Mouse (Mus musculus) neural tube, embryonic 15.5 days (tissue): ENCODE measurements at regions not wholly inside any gene's neighbourhood (a gene's known extent, or its start where the extent isn't known, plus 50 kb on each side); places are given as distances from the start of the nearest gene placed in this dataset.

Experiments used
- ATAC-seq: fragments of 200-750 bp; cut with Nextera tagmentation; 2 replicates; pipeline ENCODE4 v1.8.0; 2017; ENCODE audit warnings: mild to moderate bottlenecking, moderate TSS enrichment, moderate library complexity; ENCODE audit not compliant: low FRiP score
- H3K27ac ChIP-seq: fragments of 300-500 bp; sonication (generic); replicated peaks from 2 replicates; pipeline ENCODE4 v1.5.1; 2015; ENCODE audit warnings: mild to moderate bottlenecking, inconsistent platforms
- H3K27me3 ChIP-seq: fragments of 300-500 bp; sonication (generic); replicated peaks from 2 replicates; pipeline ENCODE4 v1.6.1; 2015; ENCODE audit warnings: inconsistent platforms
- H3K36me3 ChIP-seq: fragments of 300-500 bp; sonication (generic); 2 replicates; pipeline ENCODE4 v1.6.1; 2015; ENCODE audit warnings: inconsistent platforms
- H3K4me1 ChIP-seq: fragments of 300-500 bp; sonication (generic); 2 replicates; pipeline ENCODE4 v1.6.1; 2015; ENCODE audit warnings: inconsistent platforms
- H3K4me2 ChIP-seq: fragments of 300-500 bp; sonication (generic); 2 replicates; pipeline ENCODE4 v1.6.1; 2015; ENCODE audit warnings: inconsistent platforms, mild to moderate bottlenecking, moderate library complexity
- H3K4me3 ChIP-seq: fragments of 300-500 bp; sonication (generic); replicated peaks from 2 replicates; pipeline ENCODE4 v1.5.1; 2015; ENCODE audit warnings: mild to moderate bottlenecking, inconsistent platforms
- H3K9ac ChIP-seq: fragments of 300-500 bp; sonication (generic); replicated peaks from 2 replicates; pipeline ENCODE4 v1.6.1; 2015; ENCODE audit warnings: mild to moderate bottlenecking, inconsistent platforms
- H3K9me3 ChIP-seq: fragments of 300-500 bp; sonication (generic); replicated peaks from 2 replicates; pipeline ENCODE4 v1.6.1; 2016; ENCODE audit warnings: inconsistent platforms
- WGBS: fragments of 180-500 bp; shearing (Covaris S2); methylation state at CpG from one replicate; pipeline ENCODE4 v1.1.7; 2015; ENCODE audit warnings: mixed read lengths; 5-methylcytosine and 5-hydroxymethylcytosine counted together

DNA sequence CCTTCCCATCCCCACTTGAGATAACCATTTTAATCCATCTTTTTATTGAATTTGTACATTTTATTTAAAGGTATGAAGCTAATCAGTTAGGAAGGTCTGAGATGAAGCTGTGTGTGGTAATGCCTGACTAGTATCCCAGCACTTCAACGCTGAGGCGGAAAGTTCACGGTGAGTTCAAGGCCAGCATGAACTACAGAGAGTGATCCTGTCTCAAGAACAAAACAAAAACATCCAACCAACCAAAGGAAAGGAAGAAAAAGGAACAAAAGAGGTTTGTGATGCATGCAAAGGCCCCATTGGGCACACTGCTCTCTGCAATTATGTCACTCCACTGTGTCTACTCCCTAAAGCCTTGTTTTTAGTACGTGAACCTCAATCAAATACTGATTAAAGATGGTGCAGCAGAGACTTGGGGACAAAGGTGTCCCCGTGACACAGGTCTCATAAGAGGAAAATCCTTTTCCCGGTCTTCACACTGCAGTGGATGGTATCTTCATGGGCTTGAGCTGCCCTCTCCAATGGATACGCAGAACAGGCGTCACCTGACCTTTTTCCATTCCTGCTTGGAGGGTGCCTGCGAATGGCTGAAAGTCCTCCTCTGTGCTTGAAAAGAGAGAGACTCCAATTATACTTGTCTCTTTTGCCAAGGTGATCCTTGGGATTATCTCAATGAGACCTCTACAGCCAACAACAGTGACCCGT lies 108.2 kb downstream of the Gm9376 start:
- H3K4me2 ChIP-seq, result no peak overlapping the region
- no peak overlapping the region for H3K27ac ChIP-seq
- H3K27me3 ChIP-seq, result no peaks in the 10 kb centered on the region
- no peak for ATAC-seq
- no peaks in the 10 kb centered on the region for H3K4me1 ChIP-seq
- no peaks in the 10 kb centered on the region for H3K36me3 ChIP-seq
- H3K9me3 ChIP-seq, result no peaks in the 10 kb centered on the region
- H3K4me3 ChIP-seq, result no peak overlapping the region
- 71% methylated on average over 10 of the region's 10 CpGs for WGBS
- no peak overlapping the region for H3K9ac ChIP-seq

DNA sequence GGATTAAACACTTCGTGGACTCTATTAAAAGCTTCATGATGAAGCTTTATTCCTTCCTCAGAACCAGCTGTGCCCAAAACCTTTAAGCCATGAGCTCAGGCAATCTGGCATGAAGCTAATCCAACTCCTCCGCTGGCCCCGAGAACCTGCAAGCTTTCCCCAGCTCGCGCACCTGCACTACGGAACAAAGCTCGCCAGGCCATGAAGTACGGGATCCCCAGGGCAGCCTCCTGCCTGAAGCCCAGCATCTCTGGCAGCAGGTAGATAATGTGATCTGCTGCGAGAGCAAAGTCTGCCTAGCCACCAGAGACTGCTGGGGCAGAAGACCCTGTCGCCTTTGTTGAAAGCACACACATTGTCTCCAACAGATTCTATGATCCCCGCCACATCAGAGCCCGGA lies 108.9 kb downstream of the Gm9376 start:
- H3K9me3 ChIP-seq, result no peaks in the 10 kb centered on the region
- WGBS, result 96% methylated on average over 12 of the region's 12 CpGs
- no peak for ATAC-seq

GRCm38 (mm10) chr14:118379624-118380023 lies 112.9 kb downstream of the Gm9376 start:
- Histone ChIP-seq H3K4me2 (no peak overlapping the region), H3K9me3 (no peaks in the 10 kb centered on the region), H3K36me3 (no peaks in the 10 kb centered on the region), H3K27me3 (no peaks in the 10 kb centered on the region), H3K9ac (no peak overlapping the region), H3K4me3 (no peak overlapping the region), H3K4me1 (no peaks in the 10 kb centered on the region), H3K27ac (no peak overlapping the region)
- no peak for ATAC-seq
- 51% methylated on average over 8 of the region's 8 CpGs for WGBS

More for the DNA sequence above, 108.9 kb downstream of the Gm9376 start:
- H3K4me1 ChIP-seq, result no peaks in the 10 kb centered on the region
- H3K9ac ChIP-seq, result no peak overlapping the region
- H3K36me3 ChIP-seq, result no peaks in the 10 kb centered on the region
- no peak overlapping the region for H3K4me3 ChIP-seq
- H3K27ac ChIP-seq, result no peak overlapping the region
- H3K4me2 ChIP-seq, result no peak overlapping the region
- H3K27me3 ChIP-seq, result no peaks in the 10 kb centered on the region

DNA sequence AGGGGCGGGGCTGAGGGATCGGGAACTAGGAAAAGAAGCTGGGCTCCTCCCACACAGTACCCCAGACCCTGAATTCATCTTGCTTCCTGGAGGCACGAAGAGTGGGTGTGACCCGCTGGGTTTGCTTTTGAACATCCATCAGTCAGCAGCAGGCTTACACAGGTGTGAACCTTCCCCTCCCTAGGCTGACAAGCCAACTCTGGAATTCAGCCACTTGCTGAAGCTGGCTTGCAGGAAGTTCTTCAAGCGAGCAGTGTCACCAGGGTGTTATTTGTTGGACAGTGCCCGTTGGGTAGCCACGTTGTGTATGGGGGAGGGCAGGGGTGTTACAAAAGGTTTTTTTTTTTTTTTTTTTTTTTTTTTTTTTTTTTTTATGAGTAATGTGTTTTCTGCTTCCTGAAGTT lies 118.8 kb downstream of the Gm9376 start:
- H3K9me3 ChIP-seq, result no peaks in the 10 kb centered on the region
- no peak overlapping the region for H3K4me3 ChIP-seq
- H3K4me2 ChIP-seq, result peak overlapping the region; percentile 38
- WGBS, result 23% methylated on average over 7 of the region's 7 CpGs
- H3K36me3 ChIP-seq, result no peaks in the 10 kb centered on the region
- no peak overlapping the region for H3K9ac ChIP-seq
- no peak overlapping the region for H3K27ac ChIP-seq
- peaks cover 6% of the 10 kb centered on the region for H3K4me1 ChIP-seq
- ATAC-seq, result no peak
- H3K27me3 ChIP-seq, result no peaks in the 10 kb centered on the region

DNA sequence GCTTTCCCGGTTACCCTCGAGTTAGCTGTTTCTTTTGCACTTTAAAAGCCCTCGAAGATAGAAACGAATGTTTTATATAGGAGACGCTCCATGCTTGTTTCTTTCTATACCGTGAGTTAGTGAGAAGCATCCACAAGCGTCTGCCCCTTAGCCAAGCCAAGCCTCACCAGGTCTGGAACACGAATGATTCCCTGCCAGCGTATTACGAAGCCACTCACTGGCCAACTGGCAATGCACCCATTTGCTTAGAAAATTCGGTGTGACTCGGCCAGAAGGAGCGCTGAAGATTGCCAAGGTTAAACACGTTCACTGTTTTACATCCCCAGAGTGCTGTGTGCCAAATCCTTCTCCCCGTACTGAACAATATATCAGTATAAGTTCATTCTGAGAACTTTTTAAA lies 121.3 kb downstream of the Gm9376 start:
- no peak overlapping the region for H3K9ac ChIP-seq
- H3K4me2 ChIP-seq, result no peak overlapping the region
- no peak overlapping the region for H3K4me3 ChIP-seq
- no peaks in the 10 kb centered on the region for H3K36me3 ChIP-seq
- 76% methylated on average over 15 of the region's 15 CpGs for WGBS
- peaks cover 6% of the 10 kb centered on the region for H3K4me1 ChIP-seq
- no peak overlapping the region for H3K27ac ChIP-seq
- H3K9me3 ChIP-seq, result no peaks in the 10 kb centered on the region
- H3K27me3 ChIP-seq, result no peaks in the 10 kb centered on the region
- ATAC-seq, result no peak

- H3K36me3 ChIP-seq, result no peaks in the 10 kb centered on the region
- no peaks in the 10 kb centered on the region for H3K9me3 ChIP-seq
- 79% methylated on average over 3 of the region's 3 CpGs for WGBS
- no peak overlapping the region for H3K9ac ChIP-seq
- H3K27ac ChIP-seq, result no peak overlapping the region
- H3K4me2 ChIP-seq, result no peak overlapping the region
- no peak overlapping the region for H3K4me3 ChIP-seq
- no peak for ATAC-seq
- no peaks in the 10 kb centered on the region for H3K4me1 ChIP-seq
- no peaks in the 10 kb centered on the region for H3K27me3 ChIP-seq
Measured at GRCm38 (mm10) chr14:118390790-118391189, 124.0 kb downstream of the Gm9376 start.

DNA sequence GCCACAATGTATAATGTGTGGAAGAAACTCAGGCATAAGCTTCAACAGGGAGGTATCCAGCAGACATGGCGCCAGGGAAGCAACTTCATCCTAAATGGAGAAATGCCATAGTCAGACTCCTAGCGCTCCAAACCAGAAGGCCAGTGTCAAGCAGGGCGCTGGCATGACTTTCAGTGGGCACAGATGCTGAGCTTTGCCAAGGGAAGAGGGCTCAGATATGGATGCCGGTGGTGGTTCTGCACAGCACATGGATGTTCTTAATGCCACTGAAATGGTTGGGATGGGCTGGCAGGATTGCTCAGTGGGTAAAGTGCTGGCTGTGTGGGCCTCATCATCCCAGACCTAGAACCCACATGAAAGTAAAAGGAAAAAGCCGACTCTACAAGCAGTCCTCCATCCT lies 124.8 kb downstream of the Gm9376 start:
- Histone ChIP-seq H3K9ac (no peak overlapping the region), H3K9me3 (no peaks in the 10 kb centered on the region), H3K4me2 (no peak overlapping the region), H3K36me3 (no peaks in the 10 kb centered on the region), H3K27ac (no peak overlapping the region), H3K4me1 (no peaks in the 10 kb centered on the region), H3K27me3 (no peaks in the 10 kb centered on the region), H3K4me3 (no peak overlapping the region)
- 98% methylated on average over 5 of the region's 5 CpGs for WGBS
- no peak for ATAC-seq

DNA sequence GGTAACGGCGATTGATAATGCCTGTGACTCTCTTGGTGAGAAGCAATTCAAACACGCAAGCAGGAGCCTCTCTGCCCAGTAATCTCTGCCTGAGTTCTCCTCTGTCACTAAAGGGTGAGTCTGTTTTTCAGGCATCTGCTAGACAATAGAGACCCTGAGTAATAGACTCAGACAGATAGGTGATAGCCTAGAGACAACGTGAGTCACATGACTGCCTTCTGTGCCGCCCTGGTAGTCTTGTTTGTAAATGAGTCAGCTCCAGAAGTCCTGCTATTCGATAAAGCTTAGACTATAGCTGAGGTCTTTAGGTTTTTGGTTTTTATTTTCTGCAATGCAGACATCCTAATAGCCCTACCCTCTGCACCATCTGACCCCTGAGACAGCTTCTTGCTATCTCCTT lies 126.9 kb downstream of the Gm9376 start:
- no peak for ATAC-seq
- H3K27ac ChIP-seq, result no peak overlapping the region
- H3K36me3 ChIP-seq, result no peaks in the 10 kb centered on the region
- WGBS, result 45% methylated on average over 6 of the region's 6 CpGs
- H3K4me3 ChIP-seq, result no peak overlapping the region
- no peaks in the 10 kb centered on the region for H3K27me3 ChIP-seq
- H3K9me3 ChIP-seq, result no peaks in the 10 kb centered on the region
- no peak overlapping the region for H3K9ac ChIP-seq
- no peaks in the 10 kb centered on the region for H3K4me1 ChIP-seq
- no peak overlapping the region; the same call in 1 of the 2 replicates for H3K4me2 ChIP-seq

GRCm38 (mm10) chr14:118414275-118414674 lies 147.5 kb downstream of the Gm9376 start:
- Histone ChIP-seq H3K4me3 (no peak overlapping the region), H3K36me3 (no peaks in the 10 kb centered on the region), H3K4me2 (no peak overlapping the region), H3K9ac (no peak overlapping the region), H3K27me3 (peaks cover 7% of the 10 kb centered on the region), H3K27ac (no peak overlapping the region), H3K9me3 (0 out of 2 replicates have a peak, but pooled peaks cover 2% of the 10 kb centered on the region), H3K4me1 (peaks cover 3% of the 10 kb centered on the region; the same call in 1 of the 2 replicates)
- ATAC-seq, result no peak; the same call in 1 of the 2 replicates
- WGBS, result 19% methylated on average over 4 of the region's 4 CpGs

DNA sequence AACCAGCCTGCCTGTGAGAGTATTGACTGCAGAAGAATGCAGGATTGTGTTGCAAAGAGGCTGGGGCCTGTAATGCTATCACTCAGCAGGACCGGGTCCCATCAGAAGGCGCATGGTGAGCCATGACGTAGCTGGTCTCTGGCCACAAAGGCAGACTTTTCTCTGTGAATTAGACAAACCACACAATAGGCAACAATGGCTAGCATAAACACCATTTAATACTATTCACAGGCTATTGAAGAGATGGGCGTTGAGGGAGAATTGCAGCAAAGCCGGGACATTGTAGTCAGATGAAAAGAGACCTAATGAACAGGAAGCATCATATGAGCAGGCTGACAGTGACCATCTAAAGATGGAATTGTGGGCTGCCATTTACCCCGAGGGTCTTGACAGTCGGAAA lies 149.4 kb downstream of the Gm9376 start:
- Histone ChIP-seq H3K9ac (no peak overlapping the region), H3K27ac (no peak overlapping the region), H3K36me3 (no peaks in the 10 kb centered on the region), H3K9me3 (peaks cover 7% of the 10 kb centered on the region; the same call in 1 of the 2 replicates), H3K4me3 (no peak overlapping the region), H3K4me2 (no peak overlapping the region), H3K27me3 (peaks cover 7% of the 10 kb centered on the region), H3K4me1 (peaks cover 3% of the 10 kb centered on the region; the same call in 1 of the 2 replicates)
- 32% methylated on average over 7 of the region's 7 CpGs for WGBS
- ATAC-seq, result no peak

- H3K4me3 ChIP-seq, result no peak overlapping the region
- H3K9me3 ChIP-seq, result peaks cover 7% of the 10 kb centered on the region; the same call in 1 of the 2 replicates
- no peak overlapping the region for H3K27ac ChIP-seq
- no peak overlapping the region for H3K4me2 ChIP-seq
- H3K27me3 ChIP-seq, result peaks cover 7% of the 10 kb centered on the region
- ATAC-seq, result no peak
- no peaks in the 10 kb centered on the region for H3K36me3 ChIP-seq
- peaks cover 13% of the 10 kb centered on the region for H3K4me1 ChIP-seq
- WGBS, result 97% methylated on average over 12 of the region's 12 CpGs
- no peak overlapping the region for H3K9ac ChIP-seq
Measured at GRCm38 (mm10) chr14:118419442-118420193, 152.9 kb downstream of the Gm9376 start.
